Mouse (Mus musculus) thymus, adult 2 months (tissue): ENCODE results near the gene Foxo1.

Experiments used
- CTCF ChIP-seq: fragments of 200-500 bp; IDR thresholded peaks from 2 replicates; pipeline ENCODE4 v1.5.1; 2012; ENCODE audit warnings: mild to moderate bottlenecking, control low read depth, low read length, moderate library complexity, borderline replicate concordance; ENCODE audit not compliant: control insufficient read depth, poor library complexity, insufficient read depth; ENCODE audit errors: extremely low read depth
- POLR2A ChIP-seq: fragments of 200-500 bp; IDR thresholded peaks from 2 replicates; pipeline ENCODE4 v1.6.1; 2012; ENCODE audit warnings: mild to moderate bottlenecking, low read length, control low read depth, moderate library complexity; ENCODE audit not compliant: control insufficient read depth, poor library complexity, insufficient read depth; ENCODE audit errors: extremely low read depth

- TF ChIP-seq POLR2A (no peak), CTCF (no peak)
These were observed 129.8 kb downstream of the Foxo1 start for GRCm38 (mm10) chr3:52397961-52398360.
